Mouse (Mus musculus): Measurements from ENCODE around the gene Zfp366.

DNA sequence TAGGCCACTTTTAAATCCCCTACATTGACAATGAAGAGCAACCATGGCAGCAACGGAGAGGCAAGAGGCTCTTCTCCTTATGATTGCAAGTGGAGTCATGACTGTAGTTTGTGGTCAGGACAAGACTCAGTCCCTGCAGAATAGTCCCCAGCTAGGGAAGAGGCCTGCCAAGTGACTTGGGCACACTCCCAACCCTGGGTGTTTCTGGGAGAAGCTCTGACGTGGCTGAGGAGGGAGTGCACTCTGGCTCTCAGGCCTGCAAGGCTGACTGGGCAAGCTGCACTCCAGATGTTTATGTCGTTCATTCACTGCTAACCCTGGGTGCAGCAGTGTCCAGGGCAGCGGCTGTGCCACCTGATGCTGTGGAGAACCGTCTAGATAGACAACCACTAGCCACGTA lies 15.2 kb upstream of the Zfp366 start:
- TF ChIP-seq POLR2AphosphoS2 (IDR thresholded peaks at IDR 0.05; ENCODE audit: insufficient read length, low read depth) (no peak), POLR2A (IDR thresholded peaks at IDR 0.05; ENCODE audit: insufficient read length, low read depth) (no peak), USF1 (IDR thresholded peaks at IDR 0.05; ENCODE audit: low read depth) (no peak), MYOD1 (IDR thresholded peaks at IDR 0.05; ENCODE audit: control insufficient read depth in 1 of 3, insufficient read length in 2 of 3, low read depth in 2 of 3) (no peak), MAX (IDR thresholded peaks at IDR 0.05; ENCODE audit: low read depth) (no peak), TCF3 (IDR thresholded peaks at IDR 0.05; ENCODE audit: insufficient read length, low read depth) (no peak), CEBPB (IDR thresholded peaks at IDR 0.05; ENCODE audit: insufficient read depth, poor library complexity, severe bottlenecking) (no peak), SRF (IDR thresholded peaks at IDR 0.05; ENCODE audit: control insufficient read depth, insufficient read length, low read depth) (no peak)
